Mouse (Mus musculus) monocyte, adult 5-6 weeks (primary cell): ENCODE data around the gene Fam57a. TPM values are rescaled to one million over a fixed set of nuclear protein-coding genes. Genes with fewer than 3 reads are reported as not detected.
A peak's percentile ranks its signal among the peaks of the same experiment; 100 is the strongest.

ENCODE experiments used
- ATAC-seq: fragments of 153-309, 156-312 bp; replicated peaks from 2 replicates; pipeline ENCODE4 v1.8.0; 2017; ENCODE audit warnings: mild to moderate bottlenecking; ENCODE audit not compliant: low TSS enrichment, insufficient number of reproducible peaks, severe bottlenecking, poor library complexity, low FRiP score
- total RNA-seq: library from RNA; stranded (forward); fragments of 200-1000, 200-491, 200-594 nt; gene quantifications from 3 replicates; pipeline ENCODE4 v1.2.3, GENCODE M21; 2017

Fam57a gene
- total RNA-seq, 1 experiment from 2014 or later: 1.4 TPM

DNA sequence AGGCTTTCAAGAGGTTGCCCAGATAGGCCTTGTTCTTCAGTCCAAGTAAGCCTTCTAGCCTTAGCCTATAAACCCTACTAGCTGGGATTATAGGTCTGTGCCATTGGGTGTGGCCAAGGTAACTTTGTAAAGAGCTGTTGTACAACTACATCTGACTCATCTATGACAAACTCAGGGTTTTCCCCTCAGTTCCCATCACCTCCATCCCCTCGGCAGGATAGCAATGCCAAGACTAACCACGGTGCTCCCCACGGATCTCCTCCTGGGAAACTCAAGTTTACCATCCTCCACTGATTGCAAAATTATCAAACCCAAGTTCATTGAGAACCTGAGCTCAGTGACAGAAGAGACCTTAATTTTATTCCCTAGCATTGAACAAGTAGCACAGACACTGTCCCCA lies 56.7 kb downstream of the Fam57a start:
- no peak for ATAC-seq

GRCm38 (mm10) chr11:76239750-76240149 lies 60.3 kb downstream of the Fam57a start:
- no peak for ATAC-seq

- ATAC-seq: peak; percentile 95
Measured at GRCm38 (mm10) chr11:76242901-76243810, 63.7 kb downstream of the Fam57a start, which contains the start of the genes Mrm3 and Glod4. Gene Mrm3 (plus strand): TSS chr11:76243715. Gene Glod4 (minus strand): TSS chr11:76243725.

DNA sequence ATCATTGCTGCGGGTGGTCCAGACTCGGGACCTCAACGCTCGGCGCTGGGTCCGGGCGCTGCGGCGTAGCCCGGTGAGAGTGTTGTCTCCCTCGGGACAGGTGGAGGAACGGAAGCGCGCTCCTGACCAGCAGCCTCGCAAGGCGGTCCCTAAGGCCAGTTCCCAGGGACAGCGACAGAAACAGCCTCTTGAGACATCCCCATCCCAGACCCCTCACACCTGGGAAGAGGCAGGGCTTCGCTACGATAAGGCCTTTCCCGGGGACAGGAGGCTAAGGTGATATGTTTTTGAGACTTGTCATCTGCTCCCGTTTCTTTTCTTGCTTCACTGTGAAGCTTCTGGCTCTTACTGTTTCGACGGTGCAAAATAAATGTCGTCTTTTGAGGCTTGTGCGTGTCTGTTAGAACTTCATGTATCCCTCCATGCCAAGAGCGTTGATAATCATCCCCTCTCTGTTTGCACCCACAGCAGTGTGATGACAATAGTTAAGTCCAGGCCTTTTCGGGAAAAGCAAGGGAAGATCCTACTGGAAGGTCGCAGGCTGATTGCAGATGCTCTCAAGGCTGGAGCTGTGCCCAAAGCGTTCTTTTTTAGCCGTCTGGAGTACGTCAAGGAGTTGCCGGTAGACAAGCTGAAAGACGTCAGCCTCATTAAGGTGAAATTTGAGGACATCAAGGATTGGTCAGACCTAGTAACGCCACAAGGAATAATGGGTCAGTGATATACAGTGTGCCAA lies 64.5 kb downstream of the Fam57a start:
- 0 out of 2 replicates have a peak, but pooled peaks have one; percentile 22 for ATAC-seq

DNA sequence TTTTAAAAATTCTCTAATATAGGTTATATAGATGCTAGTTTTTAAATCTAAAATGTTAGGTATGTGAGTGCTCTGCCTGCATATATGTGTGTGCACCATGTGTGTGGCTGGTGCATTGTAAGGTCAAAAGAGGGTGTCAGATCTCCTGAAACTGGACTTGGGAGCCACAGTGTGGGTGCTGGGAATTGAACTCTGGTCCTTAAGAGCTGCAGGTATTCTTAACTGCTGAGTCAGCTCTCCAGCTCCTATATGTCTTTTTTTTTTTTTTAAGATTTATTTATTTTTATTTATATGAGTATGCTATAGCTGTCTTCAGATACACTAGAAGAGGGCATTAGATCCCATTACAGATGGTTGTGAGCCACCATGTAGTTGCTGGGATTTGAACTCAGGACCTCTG lies 67.0 kb downstream of the Fam57a start:
- ATAC-seq: no peak

DNA sequence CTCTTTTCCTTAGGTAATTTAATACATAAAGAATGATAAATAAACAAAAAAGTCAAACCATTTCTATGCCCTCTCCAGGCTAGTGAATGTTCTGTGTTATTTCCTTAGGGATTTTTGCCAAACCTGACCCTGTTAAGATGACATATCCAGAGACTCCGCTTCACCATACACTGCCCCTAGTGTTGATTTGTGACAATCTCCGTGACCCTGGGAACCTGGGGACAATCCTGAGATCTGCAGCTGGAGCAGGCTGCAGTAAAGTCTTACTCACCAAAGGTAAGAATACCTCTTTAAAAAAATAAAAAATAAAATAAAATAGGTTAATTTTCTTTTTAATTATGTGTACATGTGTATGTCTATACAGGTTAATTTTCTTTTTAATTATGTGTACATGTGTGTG lies 67.8 kb downstream of the Fam57a start:
- no peak for ATAC-seq

- ATAC-seq: no peak
Measured at GRCm38 (mm10) chr11:76252036-76252435, 72.6 kb downstream of the Fam57a start.

- peak; percentile 89 for ATAC-seq
Measured at GRCm38 (mm10) chr11:76253145-76253917, 73.9 kb downstream of the Fam57a start.

DNA sequence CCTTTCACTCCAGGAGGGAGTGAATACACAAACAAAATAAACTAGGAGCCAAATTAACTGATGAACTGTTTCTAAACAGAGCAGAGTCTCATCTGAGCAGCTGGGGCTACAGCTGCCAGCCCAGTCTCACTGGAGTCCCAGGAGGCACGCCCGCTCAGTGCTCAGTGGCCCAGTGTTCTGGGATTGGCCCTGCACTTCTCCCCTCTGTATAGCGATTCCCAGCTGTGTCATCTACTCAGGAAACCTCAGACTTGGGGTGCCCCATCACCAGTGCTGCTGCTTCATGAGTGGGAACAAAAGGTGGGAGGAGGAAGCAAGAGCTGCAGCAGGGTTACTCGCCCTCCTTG lies 74.4 kb downstream of the Fam57a start:
- no peak for ATAC-seq

GRCm38 (mm10) chr11:76255431-76256001 lies 76.0 kb downstream of the Fam57a start:
- ATAC-seq: no peak

DNA sequence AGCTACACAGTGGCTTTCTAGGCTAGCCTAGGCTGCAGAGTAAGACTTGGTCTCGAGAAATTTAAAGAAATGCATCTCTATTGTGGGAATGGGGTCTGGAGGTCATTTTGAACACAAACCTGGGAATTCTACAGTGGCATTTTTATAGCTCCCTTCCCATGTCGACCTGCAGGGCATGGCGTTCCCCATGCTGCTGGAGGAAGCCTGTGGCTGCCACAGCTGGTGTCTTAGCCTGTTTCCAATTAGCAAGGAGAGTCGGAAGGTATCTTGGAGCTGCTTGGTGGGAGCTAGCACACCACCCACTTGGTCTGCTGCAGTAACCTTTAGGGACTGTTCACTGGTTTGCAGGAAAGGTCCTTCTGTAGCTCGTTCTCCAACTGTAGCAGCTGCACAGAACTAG lies 76.7 kb downstream of the Fam57a start:
- ATAC-seq: no peak

DNA sequence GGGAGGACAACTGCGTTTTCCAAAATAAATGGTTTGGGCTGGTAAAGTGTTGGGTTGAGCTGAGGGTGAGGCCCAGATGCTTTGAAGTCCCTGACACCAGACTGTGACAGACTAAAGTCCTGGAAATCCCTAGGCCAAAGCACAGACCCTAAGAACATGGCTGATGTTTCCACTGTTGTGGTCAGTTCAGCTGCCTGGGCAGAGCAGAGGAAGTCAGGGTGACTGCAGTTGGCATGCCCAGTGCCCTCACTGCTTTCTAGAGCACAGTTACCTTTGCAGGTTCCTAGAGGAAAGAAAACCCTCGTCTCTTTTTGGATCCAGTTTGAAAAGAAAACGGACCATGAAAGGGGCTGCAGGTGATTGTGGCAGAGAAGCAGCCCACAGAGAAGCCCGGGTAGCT lies 77.9 kb downstream of the Fam57a start:
- ATAC-seq: no peak

GRCm38 (mm10) chr11:76258511-76258910 lies 79.0 kb downstream of the Fam57a start:
- no peak for ATAC-seq

DNA sequence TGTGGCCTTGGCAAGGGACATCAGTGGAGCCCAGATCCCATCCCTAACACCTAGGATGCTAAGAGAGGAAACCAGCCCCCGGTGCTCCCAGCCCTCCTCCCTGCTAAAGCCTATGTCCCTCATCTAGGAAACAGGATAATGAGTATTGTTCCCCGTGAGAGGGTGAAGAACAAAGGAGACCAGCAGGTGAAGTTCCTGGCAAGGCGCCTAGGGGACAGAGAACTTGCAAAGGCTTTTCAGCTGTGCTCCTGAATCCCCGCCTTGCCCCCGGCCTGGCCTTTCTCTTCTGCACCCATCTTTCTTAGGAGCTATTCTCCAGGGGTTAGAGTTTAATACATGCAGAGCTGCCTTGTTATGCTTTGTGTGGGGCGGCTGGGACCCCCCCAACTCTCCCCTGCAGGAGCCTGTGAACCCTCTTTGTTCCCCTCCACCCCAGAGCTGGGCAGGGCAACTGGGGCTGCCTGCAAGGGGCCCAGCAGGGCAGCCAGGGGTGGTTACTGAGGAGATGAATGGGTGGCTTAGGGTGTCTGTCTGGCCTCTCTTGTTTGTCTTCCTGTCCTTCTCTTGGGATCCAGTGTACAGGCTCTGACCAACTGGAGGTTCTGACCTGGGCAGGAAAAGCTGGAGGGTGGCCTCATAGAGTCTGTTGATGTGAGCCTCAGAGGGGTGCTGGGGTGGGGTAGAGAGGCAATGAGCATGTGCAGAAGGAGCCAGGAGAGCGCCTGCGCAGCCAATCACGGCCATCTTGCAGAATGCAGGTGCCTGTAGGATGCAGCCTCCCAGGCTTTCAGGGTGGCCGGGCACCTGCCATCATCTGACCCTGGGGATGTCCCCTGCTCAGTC lies 81.0 kb downstream of the Fam57a start:
- ATAC-seq: 0 out of 2 replicates have a peak, but pooled peaks have one; percentile 10

- peak; percentile 45 for ATAC-seq
Measured at GRCm38 (mm10) chr11:76261224-76261623, 81.8 kb downstream of the Fam57a start.

DNA sequence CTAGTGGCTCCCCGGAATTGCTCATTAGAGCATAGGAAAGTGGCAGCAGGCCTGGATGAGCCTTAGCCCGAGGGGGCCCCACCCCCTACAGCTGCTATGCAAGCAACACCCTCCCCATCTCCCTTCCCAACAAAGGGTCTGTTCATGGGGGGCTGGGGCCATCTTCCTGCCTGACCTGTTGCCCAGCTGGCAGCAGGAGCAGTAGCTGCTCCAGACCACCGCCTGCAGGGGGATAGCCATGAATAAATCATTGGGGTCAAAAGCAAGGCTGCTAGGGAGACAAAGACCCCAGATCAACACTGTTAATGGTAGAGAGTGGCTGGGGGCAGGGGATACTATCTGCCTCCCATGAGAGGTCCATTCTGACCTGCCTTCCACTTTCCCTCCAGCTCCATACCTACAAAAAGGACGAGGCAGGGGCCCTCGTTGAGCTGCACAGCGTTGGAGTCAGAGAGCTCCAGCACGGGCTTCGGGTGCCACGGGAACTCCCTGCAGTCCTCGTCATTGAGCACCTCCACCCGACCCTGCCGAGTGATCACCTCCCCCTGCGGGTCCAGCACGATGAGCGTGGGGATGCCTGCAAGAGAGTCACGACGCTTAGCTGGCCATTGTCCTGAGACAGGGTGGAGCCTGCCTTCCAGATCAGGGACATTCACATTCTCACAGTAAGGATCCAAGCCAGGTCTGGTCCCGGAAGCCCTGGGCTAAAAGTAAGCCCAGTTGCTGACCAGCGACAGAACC lies 83.3 kb downstream of the Fam57a start:
- no peak for ATAC-seq
